Mouse (Mus musculus) thymus, adult 2 months (tissue): ENCODE data around the gene Smad9.

Experiments
- CTCF ChIP-seq: fragments of 200-500 bp; IDR thresholded peaks from 2 replicates; pipeline ENCODE4 v1.5.1; 2012; ENCODE audit warnings: mild to moderate bottlenecking, control low read depth, low read length, moderate library complexity, borderline replicate concordance; ENCODE audit not compliant: control insufficient read depth, poor library complexity, insufficient read depth; ENCODE audit errors: extremely low read depth
- POLR2A ChIP-seq: fragments of 200-500 bp; IDR thresholded peaks from 2 replicates; pipeline ENCODE4 v1.6.1; 2012; ENCODE audit warnings: mild to moderate bottlenecking, low read length, control low read depth, moderate library complexity; ENCODE audit not compliant: control insufficient read depth, poor library complexity, insufficient read depth; ENCODE audit errors: extremely low read depth

DNA sequence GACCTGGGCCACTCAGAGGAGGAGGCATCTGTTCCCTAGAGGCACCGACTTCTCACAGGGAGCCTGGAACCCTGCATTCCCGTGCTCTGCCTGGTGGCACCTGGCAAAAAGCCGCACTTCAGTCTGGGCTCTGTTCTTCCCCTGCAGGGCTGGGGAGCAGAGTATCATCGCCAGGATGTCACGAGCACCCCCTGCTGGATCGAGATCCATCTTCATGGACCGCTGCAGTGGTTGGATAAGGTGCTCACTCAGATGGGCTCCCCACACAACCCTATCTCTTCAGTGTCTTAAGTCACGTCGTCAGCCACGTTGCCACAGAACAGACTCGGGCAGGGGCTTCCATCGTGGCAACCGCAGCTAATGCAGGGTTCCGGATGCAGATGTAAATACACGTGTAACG lies 41.8 kb downstream of the Smad9 start:
- peak; percentile 50; the same call in 1 of the 2 replicates for TF ChIP-seq CTCF
- TF ChIP-seq POLR2A, result no peak
